Mouse (Mus musculus) left cerebral cortex, adult 11 months (tissue): ENCODE measurements around the gene Syngr3.

Experiments
- DNase-seq: peaks from one replicate; pipeline ENCODE4 v3.0.0; 2022; ENCODE audit warnings: low spot score

Gene Syngr3

GRCm38 (mm10) chr17:24644875-24645721 is 44.7 kb downstream of the Syngr3 start:
- DNase-seq, result no peak

GRCm38 (mm10) chr17:24644030-24644715 is 45.6 kb downstream of the Syngr3 start:
- DNase-seq, result no peak

- no peak for DNase-seq
Measured at GRCm38 (mm10) chr17:24642791-24643343, 46.9 kb downstream of the Syngr3 start.

- no peak for DNase-seq
Measured at GRCm38 (mm10) chr17:24641944-24642343, 47.8 kb downstream of the Syngr3 start.

- no peak for DNase-seq
Measured at GRCm38 (mm10) chr17:24640581-24640980, 49.2 kb downstream of the Syngr3 start.

GRCm38 (mm10) chr17:24640119-24640518 is 49.6 kb downstream of the Syngr3 start:
- DNase-seq, result no peak

GRCm38 (mm10) chr17:24639571-24639988 is 50.2 kb downstream of the Syngr3 start:
- DNase-seq, result no peak

- no peak for DNase-seq
Measured at GRCm38 (mm10) chr17:24638840-24639239, 50.9 kb downstream of the Syngr3 start.

- DNase-seq, result no peak
Measured at GRCm38 (mm10) chr17:24638214-24638613, 51.5 kb downstream of the Syngr3 start.

GRCm38 (mm10) chr17:24636781-24637481 is 52.8 kb downstream of the Syngr3 start:
- no peak for DNase-seq

- DNase-seq, result no peak
Measured at GRCm38 (mm10) chr17:24635694-24636093, 54.1 kb downstream of the Syngr3 start.
